ENCODE assay signal across 33 mouse cellular contexts in the genomic region with DNA sequence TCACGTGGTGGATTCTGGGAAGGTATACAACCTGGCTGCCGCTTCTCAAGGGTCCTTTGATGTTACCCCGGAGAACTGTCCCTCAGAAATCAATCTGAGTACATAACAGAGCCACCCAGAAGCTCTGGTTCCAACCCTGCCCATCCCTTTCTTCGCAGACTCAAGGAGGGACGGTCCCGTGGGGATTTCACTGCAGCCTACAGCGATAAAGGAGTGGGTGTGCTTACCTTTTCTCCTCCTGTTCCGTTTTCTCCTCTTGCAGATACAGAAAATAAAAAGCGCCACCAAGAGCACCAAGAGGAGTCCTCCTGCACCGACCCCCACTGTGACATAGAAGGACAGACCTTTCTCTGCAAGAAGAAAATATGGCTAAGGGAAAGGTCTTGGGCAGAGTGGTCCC. TPM values are rescaled to one million over a fixed set of nuclear protein-coding genes. Genes with fewer than 3 reads are reported as not detected.
DNase-seq lines count a peak whose midpoint lies in the region; ATAC-seq and TF ChIP-seq lines count a peak whose summit lies in the region.
"Had no signal": no experiment of that assay in that cellular context is flagged by ENCODE, and none has a peak within 500 bp of the region (broad histone marks: within the 10 kb centered on the region; RNA-seq: fewer than 3 reads in every experiment).

No protein-coding gene starts in this region.

- WGBS in heart, adult 2 months, result 77% methylated on average over 10 of the region's 10 CpGs

- H3K27me3 ChIP-seq in heart, adult 2 months (ENCODE audit: control insufficient read depth, insufficient read depth, low read length), result no peaks in the 10 kb centered on the region
- no peaks in the 10 kb centered on the region for H3K27me3 ChIP-seq in E14TG2a.4 (ENCODE audit: insufficient read depth, low read length)
- H3K27me3 ChIP-seq: embryonic facial prominence, embryonic 12.5 days; forebrain, embryonic 15.5 days; hindbrain, embryonic 15.5 days; intestine, embryonic 15.5 days; limb, embryonic 13.5 days had no signal

- no peak for TF ChIP-seq EP300 in heart, adult 2 months (IDR thresholded peaks at IDR 0.05; ENCODE audit: insufficient read depth, low read depth, low read length)

- peak in 1 of 2 experiments; percentile 13 for DNase-seq in heart, adult 2 months
- DNase-seq in heart, postnatal 36 days, result no peak
- peak; percentile 34 for DNase-seq in thymus, postnatal 4 days
- DNase-seq in thymus, adult 18-20 months, result no peak
- no peak for DNase-seq in right cerebral cortex, adult 2 months (ENCODE audit: low spot score in 2 of 2)
- no peak for DNase-seq in MN1 (ENCODE audit: low spot score)
- DNase-seq: adrenal gland, adult 8-10 months; cerebellum, adult 8-10 months; cerebellum, postnatal 25 days; heart, postnatal 14 days; kidney, adult 2 months; kidney, postnatal 36 days; liver, postnatal 0 days; lung, postnatal 36 days; right cerebral cortex, postnatal 14 days had no signal

- H3K36me3 ChIP-seq in heart, adult 2 months (ENCODE audit: control insufficient read depth, insufficient read depth, low read length), result no peaks in the 10 kb centered on the region
- no peaks in the 10 kb centered on the region for H3K36me3 ChIP-seq in E14TG2a.4 (ENCODE audit: insufficient read depth, low read length)
- H3K36me3 ChIP-seq: embryonic facial prominence, embryonic 12.5 days; forebrain, embryonic 10.5 days; forebrain, embryonic 15.5 days; hindbrain, embryonic 15.5 days; intestine, embryonic 15.5 days; limb, embryonic 13.5 days; liver, embryonic 12.5 days; midbrain, embryonic 12.5 days had no signal

- H3K4me3 ChIP-seq in heart, adult 2 months, result no peak overlapping the region
- H3K4me3 ChIP-seq in E14TG2a.4 (replicated peaks; ENCODE audit: low read length), result peak overlapping the region; percentile 43
- H3K4me3 ChIP-seq: embryonic facial prominence, embryonic 12.5 days; forebrain, embryonic 10.5 days; forebrain, embryonic 15.5 days; hindbrain, embryonic 15.5 days; intestine, embryonic 15.5 days; layer of hippocampus, adult 2 months; left cerebral cortex, adult 2 months; limb, embryonic 13.5 days; liver, embryonic 12.5 days; megakaryocyte, embryonic 14.5 days; midbrain, embryonic 12.5 days had no signal

- no peak for TF ChIP-seq POLR2A in heart, adult 2 months (IDR thresholded peaks at IDR 0.05; ENCODE audit: insufficient read depth, low read depth, low read length)

- no peaks in the 10 kb centered on the region for H3K79me2 ChIP-seq in heart, adult 2 months (replicated peaks; ENCODE audit: control insufficient read depth, insufficient read depth, low read length)

- H3K4me1 ChIP-seq in heart, adult 2 months (ENCODE audit: control insufficient read depth, insufficient read depth, low read length), result peaks cover 15% of the 10 kb centered on the region
- peaks cover 55% of the 10 kb centered on the region for H3K4me1 ChIP-seq in E14TG2a.4 (replicated peaks; ENCODE audit: low read depth, low read length)
- H3K4me1 ChIP-seq: liver, embryonic 12.5 days; megakaryocyte, embryonic 14.5 days had no signal

- H3K27ac ChIP-seq in heart, adult 2 months, result peak overlapping the region; percentile 89; the same call in 1 of the 2 replicates
- H3K27ac ChIP-seq: embryonic facial prominence, embryonic 12.5 days; forebrain, embryonic 10.5 days; forebrain, embryonic 15.5 days; hindbrain, embryonic 15.5 days; intestine, embryonic 15.5 days; layer of hippocampus, adult 2 months; left cerebral cortex, adult 2 months; limb, embryonic 13.5 days; liver, embryonic 12.5 days; midbrain, embryonic 12.5 days; stomach, postnatal 0 days had no signal

- intact Hi-C loops in heart, adult 2 months (cut with DNase I), result no loop called here
- intact Hi-C loops in heart, postnatal 36 days (cut with DNase I), result no loop called here

- TF ChIP-seq CTCF in heart, adult 2 months (IDR thresholded peaks at IDR 0.05), result no peak
- no peak for TF ChIP-seq CTCF in E14TG2a.4 (conservative IDR thresholded peaks at IDR 0.05; ENCODE audit: low read length)

- no peaks in the 10 kb centered on the region for H3K9me3 ChIP-seq in E14TG2a.4 (ENCODE audit: low read length)
- H3K9me3 ChIP-seq: embryonic facial prominence, embryonic 12.5 days; forebrain, embryonic 10.5 days; forebrain, embryonic 15.5 days; hindbrain, embryonic 15.5 days; intestine, embryonic 15.5 days; limb, embryonic 13.5 days; liver, embryonic 12.5 days; midbrain, embryonic 12.5 days had no signal

- peak; percentile 14 for ATAC-seq in inflammation-experienced regulatory T-cells, adult 6 months
- ATAC-seq: forebrain, embryonic 15.5 days; liver, embryonic 12.5 days; liver, postnatal 0 days had no signal

- no peak overlapping the region for H3K9ac ChIP-seq in heart, adult 2 months (ENCODE audit: low read depth, low read length)
- H3K9ac ChIP-seq: embryonic facial prominence, embryonic 12.5 days; forebrain, embryonic 15.5 days; hindbrain, embryonic 15.5 days; intestine, embryonic 15.5 days; limb, embryonic 13.5 days; liver, embryonic 12.5 days; liver, postnatal 0 days; midbrain, embryonic 12.5 days had no signal

RNA-seq across cellular contexts. Expression of gene Cd2, which starts 8.2 kb away (rescaled TPM):
- 1 to 10 TPM in 1 of 2 experiments, under 1 TPM in 1; 0.84 to 1.1 TPM for total RNA-seq in heart, adult 2 months (2021)
- polyA plus RNA-seq in heart, adult 2 months (2012; rRNA removed), result 0.76 and 1.7 TPM in 2 replicates
- under 1 TPM; 0.43 to 0.44 TPM for total RNA-seq in heart, postnatal 36 days (2021)
- polyA plus RNA-seq in inflammation-experienced regulatory T-cells, adult 6 months (2017; shearing (Covaris generic)), result 1,000 to 10,000 TPM; 1,311 to 1,764 (median 1,493) TPM
- total RNA-seq: gastrocnemius, adult 18-20 months; layer of hippocampus, adult 2 months; layer of hippocampus, postnatal 14 days; left cerebral cortex, adult 2 months; left cerebral cortex, postnatal 25 days had no signal
- polyA plus RNA-seq: embryonic facial prominence, embryonic 12.5 days; forebrain, embryonic 10.5 days; heart, embryonic 14.5 days; hindbrain, embryonic 15.5 days; limb, embryonic 13.5 days; liver, embryonic 12.5 days; midbrain, embryonic 12.5 days; stomach, postnatal 0 days had no signal
